Mouse (Mus musculus): ENCODE measurements at regions not wholly inside any gene's neighbourhood (a gene's known extent, or its start where the extent isn't known, plus 50 kb on each side); places are given as distances from the start of the nearest gene placed in this dataset.
"Not testable (repeated sequence)": the region's sequence is repeated elsewhere in the genome, so short reads cannot be mapped to it uniquely, and the experiment has no call there.

DNA sequence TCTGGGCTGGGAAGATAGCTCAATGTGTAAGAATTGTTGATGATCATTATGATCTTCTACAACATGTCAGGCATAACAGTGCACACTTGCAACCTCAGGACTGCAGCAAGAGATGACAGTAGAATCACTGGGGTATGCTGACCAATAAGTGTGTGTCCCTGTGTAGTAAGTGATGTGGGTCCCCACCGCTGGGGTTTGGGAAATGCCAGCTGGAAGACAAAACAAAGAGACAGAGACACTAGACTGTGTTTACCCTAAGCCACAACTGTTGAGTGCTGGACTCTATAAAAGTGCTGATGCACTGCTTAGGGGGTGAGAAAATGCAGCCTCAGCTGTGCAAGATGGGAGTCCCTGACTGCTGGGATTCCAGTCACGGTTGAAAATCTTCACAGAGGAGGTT is 448.0 kb upstream of the Cox7c start:
- no peak for ATAC-seq (replicated peaks; ENCODE audit: low FRiP score, low read depth)
- no peaks in the 10 kb centered on the region for H3K9me3 ChIP-seq (replicated peaks; ENCODE audit: low read length)
- WGBS, result 43% methylated on average over 2 of the region's 2 CpGs
- H3K4me1 ChIP-seq (replicated peaks; ENCODE audit: insufficient read depth, low read length), result no peaks in the 10 kb centered on the region
- H3K9ac ChIP-seq (ENCODE audit: low read depth, low read length), result no peak overlapping the region
- DNase-seq (ENCODE audit: low spot score), result no peak
- H3K4me3 ChIP-seq (replicated peaks; ENCODE audit: low read depth, low read length), result no peak overlapping the region
- H3K4me2 ChIP-seq (ENCODE audit: low read length), result no peak overlapping the region
- no peak overlapping the region for H3K27ac ChIP-seq
- TF ChIP-seq CTCF (IDR thresholded peaks at IDR 0.05; ENCODE audit: low read depth), result no peak
- H3K36me3 ChIP-seq (ENCODE audit: insufficient read depth, low read length), result no peaks in the 10 kb centered on the region
- H3K27me3 ChIP-seq (ENCODE audit: insufficient read depth, low read length), result no peaks in the 10 kb centered on the region

DNA sequence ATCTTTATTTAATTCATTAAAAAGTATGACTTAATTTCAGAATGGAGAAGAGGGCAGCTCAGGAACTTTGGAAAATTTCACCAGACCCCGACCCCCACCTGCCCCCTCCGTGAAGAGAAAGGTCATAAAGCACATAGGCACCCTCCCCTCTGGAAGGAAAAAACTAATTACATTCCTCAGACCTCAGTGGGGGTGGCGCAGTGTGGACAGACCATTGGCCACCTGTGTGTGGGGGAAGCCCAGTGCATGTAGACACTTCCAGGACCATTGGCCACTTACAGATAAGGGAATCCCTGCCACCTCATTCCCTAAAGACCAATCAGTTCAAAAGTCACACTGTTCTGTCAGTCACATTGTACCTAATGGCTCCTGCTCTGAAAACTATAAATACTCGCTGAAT is 422.0 kb upstream of the Cox7c start:
- no peak overlapping the region for H3K27ac ChIP-seq
- H3K9me3 ChIP-seq (replicated peaks; ENCODE audit: low read length), result no peaks in the 10 kb centered on the region
- no peak overlapping the region for H3K4me3 ChIP-seq (replicated peaks; ENCODE audit: low read depth, low read length)
- no peak overlapping the region for H3K4me2 ChIP-seq (ENCODE audit: low read length)
- H3K4me1 ChIP-seq (replicated peaks; ENCODE audit: insufficient read depth, low read length), result no peaks in the 10 kb centered on the region
- ATAC-seq (replicated peaks; ENCODE audit: low FRiP score, low read depth), result no peak; the same call in 1 of the 2 replicates
- H3K36me3 ChIP-seq (ENCODE audit: insufficient read depth, low read length), result no peaks in the 10 kb centered on the region
- no peak overlapping the region for H3K9ac ChIP-seq (ENCODE audit: low read depth, low read length)
- DNase-seq (ENCODE audit: low spot score), result no peak
- WGBS, result 65% methylated on average over 4 of the region's 4 CpGs
- no peaks in the 10 kb centered on the region for H3K27me3 ChIP-seq (ENCODE audit: insufficient read depth, low read length)
- TF ChIP-seq CTCF (IDR thresholded peaks at IDR 0.05; ENCODE audit: low read depth), result no peak

GRCm38 (mm10) chr13:86422646-86423045 is 375.9 kb upstream of the Cox7c start:
- Histone ChIP-seq H3K4me1 (replicated peaks; ENCODE audit: insufficient read depth, low read length) (no peaks in the 10 kb centered on the region), H3K9ac (ENCODE audit: low read depth, low read length) (no peak overlapping the region), H3K27ac (no peak overlapping the region), H3K4me3 (replicated peaks; ENCODE audit: low read depth, low read length) (no peak overlapping the region), H3K36me3 (ENCODE audit: insufficient read depth, low read length) (no peaks in the 10 kb centered on the region), H3K4me2 (ENCODE audit: low read length) (no peak overlapping the region), H3K27me3 (ENCODE audit: insufficient read depth, low read length) (no peaks in the 10 kb centered on the region), H3K9me3 (replicated peaks; ENCODE audit: low read length) (no peaks in the 10 kb centered on the region)
- WGBS, result 69% methylated on average over 2 of the region's 2 CpGs
- DNase-seq (ENCODE audit: low spot score) (no peak), ATAC-seq (replicated peaks; ENCODE audit: low FRiP score, low read depth) (no peak)
- no peak for TF ChIP-seq CTCF (IDR thresholded peaks at IDR 0.05; ENCODE audit: low read depth)

- no peaks in the 10 kb centered on the region for H3K36me3 ChIP-seq (ENCODE audit: insufficient read depth, low read length)
- H3K27me3 ChIP-seq (ENCODE audit: insufficient read depth, low read length), result no peaks in the 10 kb centered on the region
- no peak overlapping the region for H3K27ac ChIP-seq
- TF ChIP-seq CTCF (IDR thresholded peaks at IDR 0.05; ENCODE audit: low read depth), result no peak
- H3K9me3 ChIP-seq (replicated peaks; ENCODE audit: low read length), result no peaks in the 10 kb centered on the region
- 86% methylated on average over 3 of the region's 3 CpGs for WGBS
- DNase-seq (ENCODE audit: low spot score), result no peak
- H3K4me3 ChIP-seq (replicated peaks; ENCODE audit: low read depth, low read length), result no peak overlapping the region
- no peaks in the 10 kb centered on the region for H3K4me1 ChIP-seq (replicated peaks; ENCODE audit: insufficient read depth, low read length)
- H3K4me2 ChIP-seq (ENCODE audit: low read length), result no peak overlapping the region
- no peak overlapping the region for H3K9ac ChIP-seq (ENCODE audit: low read depth, low read length)
- ATAC-seq (replicated peaks; ENCODE audit: low FRiP score, low read depth), result no peak
Observed at GRCm38 (mm10) chr13:86381363-86381762, 334.7 kb upstream of the Cox7c start.

GRCm38 (mm10) chr13:86379168-86379567 is 332.5 kb upstream of the Cox7c start:
- 40% methylated on average over 7 of the region's 7 CpGs for WGBS
- ATAC-seq (replicated peaks; ENCODE audit: low FRiP score, low read depth), result 0 out of 2 replicates have a peak, but pooled peaks have one; percentile 29

DNA sequence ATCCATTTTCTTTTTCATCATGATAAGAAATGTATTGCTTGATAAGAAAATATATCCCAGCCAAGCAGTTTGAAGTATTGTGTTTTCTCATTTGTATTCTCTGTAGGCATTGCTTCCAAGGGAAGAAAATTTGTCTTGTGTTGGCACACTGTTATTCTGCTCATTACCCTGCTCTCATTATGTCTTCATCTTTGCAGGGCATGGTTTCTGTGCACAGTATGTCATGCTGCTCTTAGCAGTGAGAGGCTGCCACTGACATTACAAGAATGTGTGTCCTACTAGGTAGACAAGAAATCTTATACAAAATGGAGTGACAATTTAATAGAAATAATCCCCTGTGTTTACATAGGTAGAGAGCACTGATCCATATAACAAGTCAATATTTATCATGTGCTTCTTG is 329.1 kb upstream of the Cox7c start:
- Histone ChIP-seq H3K27ac (no peak overlapping the region), H3K4me3 (replicated peaks; ENCODE audit: low read depth, low read length) (no peak overlapping the region), H3K4me2 (ENCODE audit: low read length) (no peak overlapping the region), H3K4me1 (replicated peaks; ENCODE audit: insufficient read depth, low read length) (no peaks in the 10 kb centered on the region), H3K36me3 (ENCODE audit: insufficient read depth, low read length) (no peaks in the 10 kb centered on the region), H3K27me3 (ENCODE audit: insufficient read depth, low read length) (no peaks in the 10 kb centered on the region), H3K9ac (ENCODE audit: low read depth, low read length) (no peak overlapping the region), H3K9me3 (replicated peaks; ENCODE audit: low read length) (no peaks in the 10 kb centered on the region)
- no peak for ATAC-seq (replicated peaks; ENCODE audit: low FRiP score, low read depth)
- no peak for DNase-seq (ENCODE audit: low spot score)
- no peak for TF ChIP-seq CTCF (IDR thresholded peaks at IDR 0.05; ENCODE audit: low read depth)

More at GRCm38 (mm10) chr13:86379168-86379567, 332.5 kb upstream of the Cox7c start:
- DNase-seq (ENCODE audit: low spot score), result peak; percentile 10
- not testable (repeated sequence) for H3K9ac ChIP-seq (ENCODE audit: low read depth, low read length); H3K36me3 ChIP-seq (ENCODE audit: insufficient read depth, low read length); H3K4me1 ChIP-seq (replicated peaks; ENCODE audit: insufficient read depth, low read length); H3K27me3 ChIP-seq (ENCODE audit: insufficient read depth, low read length); H3K9me3 ChIP-seq (replicated peaks; ENCODE audit: low read length); H3K27ac ChIP-seq; H3K4me3 ChIP-seq (replicated peaks; ENCODE audit: low read depth, low read length); H3K4me2 ChIP-seq (ENCODE audit: low read length)

DNA sequence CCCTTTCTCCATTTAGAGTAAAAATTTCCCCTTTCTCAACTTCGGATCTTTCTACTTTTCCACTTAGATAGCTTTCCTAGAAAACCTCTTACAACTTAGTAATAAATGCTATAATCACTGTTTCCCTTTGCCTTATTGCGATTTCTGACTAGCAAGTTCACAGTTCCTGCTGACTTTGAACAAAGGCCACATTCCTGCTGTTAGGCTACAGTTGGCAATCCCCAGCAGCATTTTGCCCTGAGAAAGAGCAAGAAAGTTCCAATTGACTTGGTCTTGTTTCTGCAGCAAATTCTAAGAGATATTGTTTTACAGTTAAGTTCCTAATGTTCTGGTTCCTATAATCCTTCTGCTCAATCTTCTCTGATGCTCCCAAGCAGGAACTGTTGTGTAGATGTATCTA is 299.2 kb upstream of the Cox7c start:
- Histone ChIP-seq H3K4me2 (ENCODE audit: low read length) (no peak overlapping the region), H3K36me3 (ENCODE audit: insufficient read depth, low read length) (no peaks in the 10 kb centered on the region), H3K9ac (ENCODE audit: low read depth, low read length) (no peak overlapping the region), H3K27ac (no peak overlapping the region), H3K4me1 (replicated peaks; ENCODE audit: insufficient read depth, low read length) (no peaks in the 10 kb centered on the region), H3K27me3 (ENCODE audit: insufficient read depth, low read length) (no peaks in the 10 kb centered on the region), H3K9me3 (replicated peaks; ENCODE audit: low read length) (no peaks in the 10 kb centered on the region), H3K4me3 (replicated peaks; ENCODE audit: low read depth, low read length) (no peak overlapping the region)
- 74% methylated on average over 2 of the region's 2 CpGs for WGBS
- no peak for ATAC-seq (replicated peaks; ENCODE audit: low FRiP score, low read depth)
- DNase-seq (ENCODE audit: low spot score), result no peak
- no peak for TF ChIP-seq CTCF (IDR thresholded peaks at IDR 0.05; ENCODE audit: low read depth)

All from kidney, postnatal 0 days (tissue).